Mouse (Mus musculus) C2C12 (cell line): ENCODE measurements around the gene Gm11937.

Experiments
- CEBPB ChIP-seq: IDR thresholded peaks from one replicate; pipeline ENCODE4 v1.6.1; 2011; ENCODE audit warnings: low read depth, mild to moderate bottlenecking, control low read depth, moderate library complexity
- CTCF ChIP-seq: IDR thresholded peaks from one replicate; pipeline ENCODE4 v1.5.1; 2011; ENCODE audit not compliant: control insufficient read depth, insufficient read depth, insufficient read length
- MAX ChIP-seq: IDR thresholded peaks from one replicate; pipeline ENCODE4 v1.6.1; 2011; ENCODE audit warnings: mild to moderate bottlenecking, control low read depth
- MYOG ChIP-seq: IDR thresholded peaks from one replicate; pipeline ENCODE4 v1.6.1; 2011; ENCODE audit not compliant: control insufficient read depth, insufficient read length; ENCODE audit errors: extremely low read depth
- USF1 ChIP-seq: IDR thresholded peaks from one replicate; pipeline ENCODE4 v1.6.1; 2011; ENCODE audit warnings: low read depth, mild to moderate bottlenecking, control low read depth, moderate library complexity

DNA sequence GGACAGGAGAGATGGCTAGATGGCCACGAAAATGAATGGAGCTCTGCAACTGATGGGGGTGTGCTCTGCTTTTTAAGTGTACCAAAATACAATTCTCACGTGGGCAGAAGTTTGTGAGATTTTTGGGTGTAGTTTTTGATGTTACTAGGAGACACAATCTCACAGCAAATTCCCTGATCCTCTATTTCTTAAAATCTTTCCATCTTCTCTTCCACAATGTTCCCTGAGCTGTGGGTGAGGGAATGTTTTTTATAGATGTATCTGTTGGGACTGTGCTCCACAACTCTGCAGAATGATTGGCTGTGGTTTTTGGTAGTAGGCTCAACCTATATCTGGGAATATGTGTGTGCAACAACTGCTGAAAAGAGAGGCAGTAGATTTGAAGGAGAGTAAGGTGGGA, 23.3 kb upstream of the Gm11937 start:
- TF ChIP-seq CTCF, result no peak
- TF ChIP-seq USF1, result no peak
- TF ChIP-seq MAX, result no peak
- TF ChIP-seq MYOG, result no peak
- TF ChIP-seq CEBPB, result no peak
